Mouse (Mus musculus) urinary bladder, adult 2 months (tissue): ENCODE data around the gene Osm. TPM values are rescaled to one million over a fixed set of nuclear protein-coding genes. Genes with fewer than 3 reads are reported as not detected.
A peak's percentile ranks its signal among the peaks of the same experiment; 100 is the strongest.

Experiments used
- DNase-seq: peaks from one replicate; pipeline ENCODE4 v3.0.0; 2022; ENCODE audit warnings: low spot score
- polyA plus RNA-seq: library from polyadenylated mRNA; depleted of rRNA; stranded (reverse); fragments of >200 nt; gene quantifications from 2 replicates; pipeline ENCODE4 v1.2.3, GENCODE M21; 2012

The Osm gene
- polyA plus RNA-seq, 1 experiment = 0.39 TPM

DNA sequence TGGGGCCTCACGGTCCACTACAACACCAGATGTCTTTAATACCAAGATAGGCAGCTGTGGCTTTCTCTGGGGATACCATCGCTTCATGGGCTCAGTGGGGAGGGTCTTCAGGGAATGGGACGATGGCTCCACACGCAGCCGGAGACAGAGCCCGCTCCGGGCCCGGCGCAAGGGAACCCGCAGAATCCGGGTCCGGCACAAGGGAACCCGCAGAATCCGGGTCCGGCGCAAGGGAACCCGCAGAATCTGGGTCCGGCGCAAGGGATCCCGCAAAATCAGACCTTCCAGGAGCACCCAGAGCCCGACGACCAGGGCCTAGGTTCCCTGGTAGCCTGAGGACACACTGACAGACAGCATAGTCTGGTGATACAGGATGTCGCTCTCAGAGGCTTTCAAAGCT, 3.5 kb downstream of the Osm start:
- no peak for DNase-seq

DNA sequence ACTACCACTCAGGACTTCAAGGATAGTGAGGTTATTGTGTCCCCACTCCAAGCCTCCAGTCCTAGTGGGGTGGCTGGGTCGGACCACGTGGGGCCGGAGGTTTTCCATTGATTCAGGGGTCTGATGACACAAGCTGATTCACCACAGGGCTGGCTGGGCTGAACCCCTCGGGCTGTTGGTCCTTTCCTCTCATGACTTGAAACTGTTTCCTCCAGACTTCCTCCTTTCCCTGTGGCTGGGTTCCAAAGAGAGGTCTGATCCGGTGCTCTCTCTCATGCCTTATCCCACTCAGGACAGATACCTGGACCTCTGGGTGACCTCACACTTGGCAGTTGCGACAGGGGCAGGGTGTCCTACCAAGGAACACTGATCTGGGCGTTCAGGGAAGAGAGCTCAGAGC, 3.9 kb downstream of the Osm start:
- DNase-seq = no peak

DNA sequence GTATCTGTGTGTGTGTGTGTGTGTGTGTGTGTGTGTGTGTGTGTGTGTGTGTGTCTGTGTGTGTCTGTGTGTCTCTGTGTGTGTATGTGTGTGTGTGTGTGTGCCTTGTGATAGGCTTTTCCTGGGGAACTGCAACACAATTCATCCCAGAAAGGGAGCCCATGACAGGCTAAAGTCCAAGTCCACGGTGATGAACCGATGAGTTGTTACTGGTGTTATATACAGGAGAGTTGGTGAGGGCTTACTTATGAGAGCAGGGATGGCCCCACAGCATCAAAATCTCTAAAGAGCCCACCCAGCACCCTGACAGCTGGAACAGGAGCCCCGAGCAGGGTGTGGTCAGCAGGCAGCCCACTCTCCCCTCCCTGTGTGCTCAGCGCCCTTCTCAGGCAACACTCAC, 5.0 kb downstream of the Osm start:
- no peak for DNase-seq

DNA sequence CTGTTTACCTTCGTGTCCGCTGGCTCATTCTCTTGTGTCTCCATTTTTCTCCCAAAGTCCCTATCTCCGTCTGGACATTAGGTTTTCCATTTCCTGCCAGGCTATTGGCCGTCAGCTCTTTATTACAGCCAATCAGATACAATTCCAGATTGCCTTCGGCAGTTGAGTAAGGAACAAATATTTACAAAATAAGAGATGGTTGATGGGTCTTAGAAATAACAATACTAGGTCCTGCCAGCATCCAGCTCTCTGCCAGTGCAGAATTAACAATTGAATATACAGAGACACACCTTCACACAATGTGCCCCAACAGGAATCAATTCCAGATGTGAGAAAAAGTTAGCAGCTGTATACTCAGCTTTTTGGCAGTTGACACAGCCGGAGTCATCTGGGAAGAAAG, 9.9 kb downstream of the Osm start:
- no peak for DNase-seq

DNA sequence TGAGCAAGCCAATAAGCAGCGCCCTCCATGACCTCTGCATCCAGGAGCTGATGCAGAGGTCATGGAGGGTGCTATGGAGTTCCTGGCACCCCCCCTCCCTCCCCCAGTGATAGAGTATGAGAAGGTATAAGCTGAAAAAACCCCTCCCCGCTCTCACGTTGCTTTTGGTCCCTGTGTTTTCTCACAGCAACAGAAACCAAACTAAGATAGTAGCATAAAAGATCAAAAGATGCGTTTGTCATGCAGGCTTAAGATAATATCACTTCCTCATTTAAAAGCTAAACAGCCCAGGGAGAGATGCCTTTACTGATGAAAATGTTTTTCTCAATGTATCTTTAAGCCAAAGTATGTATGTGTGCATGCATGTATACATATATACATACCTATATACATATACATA, 10.4 kb downstream of the Osm start:
- DNase-seq = no peak

DNA sequence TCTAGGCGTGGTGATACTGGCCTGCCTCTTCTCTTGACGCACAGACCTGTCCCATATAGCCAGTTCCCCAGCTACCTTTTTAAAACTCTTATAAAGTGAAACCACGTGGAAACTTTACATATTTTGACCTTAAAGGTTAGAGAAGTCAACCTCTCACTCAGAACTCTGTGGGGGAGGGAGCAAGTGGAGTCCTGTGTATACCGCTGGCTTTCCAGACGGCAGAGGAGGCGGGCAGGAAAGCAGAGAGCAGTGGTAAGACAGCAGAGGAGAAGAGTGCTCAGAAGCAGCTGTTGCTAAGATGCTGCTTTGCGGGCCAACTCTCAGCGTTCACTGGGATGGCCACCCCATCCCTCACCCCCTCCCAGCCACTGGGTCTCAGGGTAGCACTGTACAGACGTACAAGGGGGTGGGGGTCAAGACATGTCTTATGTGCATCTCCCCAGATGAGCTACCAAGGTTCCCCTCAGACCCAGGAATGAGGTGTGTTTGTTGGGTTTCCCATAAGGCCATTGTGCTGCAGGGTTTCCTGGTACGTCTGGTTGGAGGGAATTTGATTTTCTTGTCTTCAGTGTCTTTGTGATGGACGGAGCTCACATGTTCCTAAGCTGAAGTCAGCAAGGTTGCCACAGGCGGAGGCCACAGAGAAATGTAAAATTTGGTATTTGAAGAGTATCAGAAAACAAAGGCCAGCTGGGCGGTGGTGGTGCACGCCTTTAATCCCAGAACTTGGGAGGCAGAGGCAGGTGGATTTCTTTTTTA, 11.2 kb downstream of the Osm start:
- DNase-seq = no peak

DNA sequence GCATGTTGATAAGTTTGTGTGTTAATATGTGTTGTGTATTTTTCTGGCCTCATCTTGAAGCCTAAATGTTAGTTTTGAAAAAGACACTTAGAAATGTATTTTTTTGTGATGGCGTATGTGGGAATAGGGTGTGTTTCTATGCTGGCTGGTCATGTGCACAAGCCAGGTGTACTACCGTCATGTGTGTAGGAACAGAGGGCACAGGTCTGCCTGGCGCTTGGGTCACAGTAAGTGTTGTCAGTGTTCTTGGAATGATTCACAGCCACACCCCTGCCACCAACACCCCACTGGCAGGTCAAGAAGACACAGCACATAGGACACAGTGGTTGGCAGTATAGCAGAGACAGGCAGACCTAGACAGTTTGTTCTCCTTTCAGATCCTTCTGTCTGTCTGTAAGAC, 12.9 kb downstream of the Osm start:
- DNase-seq = no peak

DNA sequence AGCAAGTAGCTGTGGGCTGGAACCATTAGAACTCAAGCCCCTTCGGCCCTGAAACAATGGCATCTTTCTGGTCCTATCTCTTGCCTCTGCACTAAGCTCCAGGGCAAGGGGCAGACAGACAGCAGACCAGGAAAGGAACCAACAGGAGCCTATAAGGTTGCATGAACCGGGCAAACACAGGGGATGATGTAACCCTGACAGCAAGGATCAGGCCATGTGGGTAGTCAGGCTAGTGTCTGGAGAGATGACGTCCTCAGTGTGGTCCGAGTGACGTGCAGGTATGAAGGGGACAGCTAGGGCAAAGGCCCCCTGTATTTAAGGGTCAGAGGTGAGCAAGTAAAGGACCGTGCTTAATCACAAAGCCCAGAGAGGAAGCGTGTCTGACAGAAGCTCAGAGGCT, 14.1 kb downstream of the Osm start:
- no peak for DNase-seq

DNA sequence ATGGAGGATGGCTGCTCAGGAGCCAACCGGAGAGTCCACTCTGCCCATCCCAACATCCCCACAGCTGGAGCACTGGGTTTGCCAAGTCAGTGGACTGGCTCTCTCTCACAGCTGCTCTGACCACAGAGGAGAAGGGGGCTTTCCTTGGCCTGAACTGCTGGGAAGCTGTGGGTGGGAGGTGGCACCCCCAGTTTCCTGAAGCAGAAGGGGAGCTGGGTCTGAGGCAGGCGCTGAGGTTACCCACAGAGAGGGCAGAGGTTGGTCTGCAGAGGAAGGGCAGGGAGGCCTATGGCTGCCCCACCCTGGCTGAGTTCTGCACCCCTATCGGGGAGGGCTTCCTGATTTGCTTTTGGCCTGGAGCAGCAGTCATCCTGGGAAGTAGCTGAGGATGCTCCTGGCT, 15.2 kb downstream of the Osm start:
- no peak for DNase-seq

DNA sequence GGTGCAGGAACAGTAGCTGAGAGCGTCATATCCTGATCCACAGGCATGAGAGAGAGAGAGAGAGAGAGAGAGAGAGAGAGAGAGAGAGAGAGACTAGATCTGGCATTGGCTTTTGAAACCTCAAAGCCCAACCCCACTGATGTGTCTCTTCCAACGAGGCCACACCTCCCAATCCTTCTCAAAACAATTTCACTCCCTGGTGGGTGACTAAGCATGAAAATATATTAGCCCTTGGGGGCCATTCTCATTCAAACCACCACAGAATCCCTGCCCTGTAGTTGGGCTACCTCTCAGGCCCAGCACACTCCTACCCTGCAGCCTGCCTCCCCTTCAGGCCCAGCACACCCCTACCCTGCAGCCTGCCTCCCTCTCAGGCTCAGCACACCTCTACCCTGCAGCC, 16.7 kb downstream of the Osm start:
- no peak for DNase-seq

DNA sequence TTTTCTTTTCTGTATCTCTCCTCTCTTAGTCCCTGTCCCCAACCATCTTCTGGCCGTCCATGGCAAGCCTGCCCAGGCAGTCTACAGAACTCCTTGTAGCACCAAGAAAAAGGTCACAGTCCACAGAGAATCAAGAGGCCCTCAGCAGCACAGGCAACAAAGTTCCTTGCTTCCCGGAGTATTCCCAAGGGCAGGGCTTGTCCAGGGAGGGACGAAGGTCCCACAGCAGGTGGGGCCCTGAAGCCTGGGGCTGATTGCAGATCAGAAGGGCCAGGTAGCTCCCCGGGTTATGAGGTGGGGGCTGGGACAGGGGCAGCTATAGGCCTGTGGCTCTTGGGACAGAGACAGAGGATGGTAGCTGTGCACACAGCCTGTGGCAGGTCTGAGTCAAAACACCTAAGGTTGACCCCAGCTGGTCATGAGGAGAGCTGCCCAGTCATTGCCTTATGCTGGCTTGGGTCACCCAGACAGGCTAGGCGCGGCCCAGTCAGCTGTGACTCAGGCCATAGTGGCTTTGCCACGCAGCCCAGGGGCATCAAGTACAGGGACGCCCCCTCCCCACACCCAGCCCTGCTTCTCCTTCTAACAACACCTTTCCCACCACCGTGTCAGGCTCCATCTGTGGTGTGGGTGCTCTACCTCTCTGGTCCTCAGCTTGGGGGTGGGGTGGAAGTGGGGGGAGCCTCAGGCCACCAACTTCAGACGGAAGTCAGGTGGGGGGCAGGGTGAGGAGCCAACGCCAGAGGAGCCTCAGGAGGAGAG, 20.8 kb downstream of the Osm start, which contains the start of gene Lif:
Gene Lif (plus strand): TSS at position 712 of the 762 bp plus-strand sequence.
- no peak for DNase-seq

DNA sequence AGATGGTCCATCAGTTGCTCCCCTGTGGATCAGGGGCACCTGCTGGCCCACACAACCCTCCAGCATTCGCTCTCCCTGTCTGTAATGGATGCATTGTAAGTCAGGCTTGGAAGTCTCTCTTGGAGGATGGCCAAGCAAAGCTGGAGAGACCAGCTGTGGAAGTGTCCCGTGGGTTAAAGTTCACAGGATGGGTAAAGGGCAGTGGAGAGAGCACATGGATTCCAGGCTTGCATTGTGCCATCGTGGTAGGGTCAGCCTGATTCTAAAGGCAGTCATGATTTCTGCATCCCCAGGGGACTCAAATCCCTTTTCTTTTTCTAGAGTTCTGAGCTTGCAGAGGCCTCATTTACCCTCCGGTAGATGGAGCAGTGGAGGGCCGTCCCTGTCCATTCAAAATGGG, 21.5 kb downstream of the Osm start:
- DNase-seq = no peak

DNA sequence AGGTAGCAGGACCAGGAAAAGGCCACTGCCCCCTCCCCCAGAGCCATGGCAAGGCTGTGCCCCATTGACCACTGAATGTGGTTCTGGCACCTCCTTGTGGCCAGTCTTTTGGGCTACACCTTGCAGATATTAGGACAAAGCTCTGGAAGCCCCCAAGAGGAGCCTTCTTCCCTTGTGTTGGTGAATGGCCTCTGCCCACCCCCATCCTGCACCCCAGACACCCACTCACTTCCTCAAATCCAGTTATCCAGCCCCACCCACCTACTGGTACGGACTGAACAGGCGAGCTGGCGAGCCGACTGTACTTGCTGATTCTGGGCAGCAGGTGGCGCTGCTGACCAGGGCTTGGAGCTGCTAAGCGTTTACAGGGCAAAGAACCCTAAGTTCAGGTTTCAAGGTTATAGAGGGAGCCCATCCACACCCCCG, 22.4 kb downstream of the Osm start:
- DNase-seq = peak; percentile 82

DNA sequence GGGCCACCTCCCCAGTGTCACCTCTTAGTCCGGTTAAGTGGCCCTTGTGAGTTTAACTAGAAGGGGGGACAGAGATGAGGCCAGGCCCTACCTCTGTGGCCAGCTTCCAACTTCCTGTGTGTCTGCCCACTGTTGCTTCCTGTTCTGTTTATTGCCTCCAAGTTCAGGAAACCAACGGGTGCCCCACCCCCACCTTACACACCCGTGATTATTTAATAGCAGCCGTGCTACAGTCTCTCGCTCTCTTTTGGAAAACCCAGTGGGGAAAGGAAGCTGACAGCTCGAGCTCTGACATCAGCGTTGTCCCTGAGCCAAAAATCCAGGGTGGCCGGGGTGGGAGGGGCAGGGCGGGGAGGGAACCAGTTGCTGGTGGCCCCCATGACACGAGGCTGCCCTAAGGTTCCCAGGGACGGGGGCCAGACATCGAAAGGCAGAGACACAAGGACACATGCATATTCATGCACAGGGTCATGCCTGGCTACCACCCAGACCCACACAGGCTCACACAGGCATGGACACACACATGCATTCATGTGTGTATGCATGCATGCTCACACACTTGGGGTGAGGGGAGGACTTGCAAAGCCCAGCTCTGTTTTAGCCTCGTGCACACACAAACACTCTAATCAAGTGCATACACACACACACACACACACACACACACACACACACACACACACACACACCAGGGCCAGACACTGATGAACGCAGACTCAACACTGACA, 24.4 kb downstream of the Osm start:
- DNase-seq = no peak

DNA sequence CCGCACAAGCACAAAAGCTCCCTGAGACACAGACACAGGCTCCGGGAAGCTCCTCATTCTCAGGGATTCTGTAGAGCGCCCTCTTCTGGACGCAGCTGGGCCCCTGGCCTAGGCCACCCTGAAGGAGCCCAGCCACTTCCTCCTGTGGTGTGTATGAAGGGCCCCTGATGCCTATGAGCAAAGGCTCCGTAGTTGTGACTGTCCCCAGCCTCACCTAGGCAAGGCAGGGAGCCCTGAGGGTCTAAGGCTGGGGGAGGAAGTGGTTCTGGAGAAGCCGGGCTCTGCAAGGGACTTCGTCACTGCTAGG, 24.9 kb downstream of the Osm start:
- no peak for DNase-seq

DNA sequence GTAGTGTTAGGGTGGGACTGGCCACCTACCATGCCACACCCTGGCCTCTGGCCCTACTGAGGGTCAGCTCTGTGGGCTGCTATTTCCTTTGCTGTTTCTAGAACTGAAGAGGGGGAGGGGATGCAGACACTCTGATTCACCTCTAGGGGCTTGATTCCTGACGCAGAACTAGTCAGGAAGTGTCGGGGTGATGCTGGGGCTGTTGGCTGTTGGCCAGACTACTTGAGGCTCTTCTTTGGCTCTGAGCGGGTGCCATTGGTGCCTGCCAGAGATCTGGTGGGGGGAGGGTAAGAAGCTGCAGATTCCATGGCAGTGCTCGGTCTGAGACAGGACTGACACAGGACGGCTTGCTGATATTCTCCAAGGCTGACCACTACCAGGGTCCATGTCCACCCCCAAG, 25.7 kb downstream of the Osm start:
- DNase-seq = no peak

DNA sequence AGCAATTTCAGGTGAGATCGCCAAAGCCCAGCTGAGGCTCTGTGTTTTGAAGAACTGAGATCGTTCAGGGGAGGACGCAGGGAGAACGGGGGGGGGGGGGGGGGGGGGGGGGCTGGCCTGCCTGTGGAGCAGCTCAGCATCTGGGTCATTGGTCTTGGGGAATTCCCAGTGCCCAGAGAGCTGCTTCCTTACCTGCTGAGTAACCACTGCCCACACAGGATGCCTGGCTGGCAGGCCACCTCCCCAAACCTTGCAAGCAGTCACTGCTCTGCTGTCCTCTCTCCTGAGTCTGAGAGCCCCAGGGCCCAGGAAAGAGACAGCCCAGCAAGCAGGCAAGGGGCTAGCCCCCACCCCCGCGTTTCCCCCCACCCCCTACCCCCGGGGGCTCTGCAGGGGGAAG, 26.6 kb downstream of the Osm start:
- no peak for DNase-seq

DNA sequence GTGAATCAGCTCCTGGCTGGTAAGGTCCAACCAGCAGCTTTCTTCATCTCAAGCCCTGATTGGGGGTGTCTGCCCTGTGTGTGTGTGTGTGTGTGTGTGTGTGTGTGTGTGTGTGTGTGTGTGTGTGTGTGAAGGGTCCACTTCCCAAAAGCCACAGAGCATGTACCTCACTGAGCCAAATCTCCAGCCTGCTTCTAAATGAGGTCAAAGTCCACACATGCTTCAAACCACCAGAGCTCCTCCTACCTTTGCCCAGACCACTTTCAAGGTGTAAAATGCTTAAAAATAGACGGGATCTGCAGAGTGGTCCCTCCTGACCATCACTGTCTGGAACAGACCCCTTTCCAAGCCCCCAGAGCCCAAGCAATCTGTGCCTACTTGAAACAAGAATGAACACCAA, 27.1 kb downstream of the Osm start:
- DNase-seq = no peak

DNA sequence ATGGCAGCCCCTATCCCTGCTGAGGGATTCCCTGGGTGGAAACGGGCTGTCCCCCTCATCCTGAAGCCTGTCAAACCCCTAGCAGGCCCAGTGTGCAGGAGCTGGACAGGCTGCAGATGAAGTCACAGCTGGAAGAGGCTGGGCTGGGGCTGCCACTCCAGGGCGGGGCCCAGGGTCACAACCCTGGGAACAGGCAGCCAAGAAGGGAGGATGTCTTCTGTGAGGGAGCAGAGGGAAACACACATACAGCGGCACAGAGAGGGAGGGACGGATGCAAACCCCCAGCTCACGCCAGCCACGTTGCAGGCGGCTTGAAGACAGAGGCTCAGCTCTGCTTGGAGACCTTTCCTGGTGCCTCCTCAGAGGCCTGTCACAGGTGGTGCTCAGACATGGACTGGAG, 27.8 kb downstream of the Osm start:
- no peak for DNase-seq

DNA sequence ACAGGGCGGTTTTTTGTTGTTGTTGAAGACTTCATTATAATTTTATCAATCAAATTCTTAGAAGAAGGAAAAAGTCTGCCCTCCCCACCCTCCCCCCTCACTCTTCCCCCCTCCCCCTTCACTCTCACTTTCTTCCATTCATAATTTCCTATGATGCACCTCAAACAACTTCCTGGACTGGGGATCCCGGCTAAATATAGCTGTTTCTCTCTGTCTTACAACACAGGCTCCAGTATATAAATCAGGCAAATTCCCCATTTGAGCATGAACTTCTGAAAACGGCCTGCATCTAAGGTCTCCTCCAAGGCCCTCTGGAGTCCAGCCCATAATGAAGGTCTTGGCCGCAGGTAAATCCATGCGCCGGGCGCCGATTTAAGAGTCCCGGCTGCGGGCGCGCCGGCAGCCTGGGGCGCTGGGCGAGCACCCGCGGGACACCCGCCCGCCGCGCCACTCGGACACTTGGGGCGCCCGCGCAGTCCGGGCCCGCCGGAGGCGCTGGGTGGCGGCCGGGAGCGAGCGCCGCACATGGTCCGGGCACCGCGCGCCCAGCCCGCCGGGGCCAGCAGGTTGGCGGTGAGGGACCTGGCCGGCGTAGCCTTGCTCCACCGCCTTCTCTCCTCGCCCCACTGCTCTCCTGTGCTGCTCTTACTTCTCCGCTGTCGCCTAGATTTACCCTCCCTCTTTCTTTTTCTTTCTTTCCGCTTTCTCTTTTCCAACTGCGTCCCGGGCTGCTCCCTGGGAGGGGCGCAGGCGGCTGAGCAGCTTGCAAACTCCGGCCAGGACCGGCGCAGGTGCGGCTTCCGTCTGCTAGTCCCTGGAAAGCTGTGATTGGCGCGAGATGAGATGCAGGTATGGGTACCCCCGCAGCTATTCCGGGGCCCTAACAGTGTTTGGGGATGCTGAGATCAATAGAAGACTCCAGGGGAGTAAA, 30.3 kb downstream of the Osm start:
- peak; percentile 63 for DNase-seq

DNA sequence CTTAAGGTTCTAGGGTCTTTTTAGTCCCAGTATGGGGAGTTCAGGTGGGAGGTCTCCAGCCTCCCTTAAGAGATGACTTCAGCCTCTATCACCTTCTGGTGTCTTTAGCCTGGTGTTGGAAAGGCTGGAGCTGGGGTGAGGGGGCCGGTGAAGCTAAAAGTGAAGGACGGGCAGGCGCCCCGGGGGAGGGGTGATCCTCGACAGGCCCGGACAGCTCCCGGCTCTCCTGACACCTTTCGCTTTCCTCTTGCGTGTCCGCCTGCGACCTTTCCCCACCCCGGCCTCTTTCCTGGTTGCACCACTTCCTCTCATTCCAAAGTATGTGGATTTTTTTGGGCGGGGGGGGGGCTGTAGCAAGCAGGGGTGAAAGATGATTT, 31.0 kb downstream of the Osm start:
- no peak for DNase-seq

DNA sequence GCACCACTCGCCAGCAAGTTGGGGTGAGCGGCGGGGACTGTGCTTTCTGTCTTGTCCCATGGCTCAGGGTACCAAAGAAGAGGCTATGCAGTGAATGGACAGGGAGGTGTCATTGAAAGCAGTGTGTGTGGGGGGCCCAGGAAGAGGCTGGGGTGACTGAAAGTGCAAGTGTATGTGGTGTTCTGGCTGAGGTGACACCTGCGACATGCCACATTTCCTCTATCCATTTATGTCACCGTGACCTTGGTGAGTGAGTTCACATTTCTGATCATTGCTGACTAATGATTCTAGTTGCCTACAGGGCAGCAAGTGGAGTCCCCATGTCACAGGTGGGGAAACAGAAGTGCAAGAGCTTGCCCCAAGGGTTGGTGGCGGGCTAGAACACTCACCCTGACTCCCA, 32.3 kb downstream of the Osm start:
- DNase-seq = no peak
